Mouse (Mus musculus): ENCODE data around the gene Cdk5. TPM values are rescaled to one million over a fixed set of nuclear protein-coding genes. Genes with fewer than 3 reads are reported as not detected.
A peak's percentile ranks its signal among the peaks of the same experiment; 100 is the strongest.
"Not testable (repeated sequence)": the region's sequence is repeated elsewhere in the genome, so short reads cannot be mapped to it uniquely, and the experiment has no call there.

The Cdk5 gene
- polyA plus RNA-seq, 1 experiment from 2014 or later = 123 TPM

DNA sequence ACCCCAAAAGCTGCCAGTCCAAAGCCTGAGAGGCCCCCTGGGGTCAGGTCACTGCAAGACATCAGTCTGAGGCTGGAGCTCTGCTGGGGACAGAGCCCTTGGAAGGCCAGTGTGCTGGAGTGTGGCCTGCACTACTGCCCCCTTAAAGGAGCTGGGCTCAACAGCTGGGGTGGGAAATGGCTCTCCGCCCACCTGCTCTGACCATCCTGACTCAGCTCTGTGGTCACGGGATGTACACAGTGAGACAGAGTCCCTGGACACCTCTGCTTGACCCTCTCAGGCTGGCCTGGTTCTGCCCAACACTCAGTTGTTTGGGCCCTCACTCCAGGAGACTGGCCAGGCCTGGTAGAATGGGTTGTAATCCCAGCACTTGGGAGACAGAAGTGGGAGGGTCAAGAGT lies 13.9 kb downstream of the Cdk5 start:
- 76% methylated on average over 2 of the region's 2 CpGs for WGBS
- Histone ChIP-seq H3K36me3 (no peaks in the 10 kb centered on the region), H3K4me1 (replicated peaks) (no peaks in the 10 kb centered on the region; the same call in 1 of the 2 replicates), H3K27ac (replicated peaks) (no peak overlapping the region), H3K27me3 (no peaks in the 10 kb centered on the region), H3K4me2 (no peak overlapping the region), H3K4me3 (no peak overlapping the region), H3K9ac (no peak overlapping the region), H3K9me3 (no peaks in the 10 kb centered on the region)
- no peak for ATAC-seq (ENCODE audit: low FRiP score, low read depth)

- Histone ChIP-seq H3K9me3 (no peaks in the 10 kb centered on the region), H3K27ac (replicated peaks) (no peak overlapping the region), H3K4me3 (no peak overlapping the region), H3K36me3 (no peaks in the 10 kb centered on the region; the same call in 1 of the 2 replicates), H3K27me3 (no peaks in the 10 kb centered on the region), H3K9ac (no peak overlapping the region), H3K4me2 (no peak overlapping the region), H3K4me1 (replicated peaks) (no peaks in the 10 kb centered on the region; the same call in 1 of the 2 replicates)
- 93% methylated on average over 13 of the region's 13 CpGs for WGBS
- ATAC-seq (ENCODE audit: low FRiP score, low read depth) = no peak
These were observed 14.7 kb downstream of the Cdk5 start for GRCm38 (mm10) chr5:24408651-24409050.

DNA sequence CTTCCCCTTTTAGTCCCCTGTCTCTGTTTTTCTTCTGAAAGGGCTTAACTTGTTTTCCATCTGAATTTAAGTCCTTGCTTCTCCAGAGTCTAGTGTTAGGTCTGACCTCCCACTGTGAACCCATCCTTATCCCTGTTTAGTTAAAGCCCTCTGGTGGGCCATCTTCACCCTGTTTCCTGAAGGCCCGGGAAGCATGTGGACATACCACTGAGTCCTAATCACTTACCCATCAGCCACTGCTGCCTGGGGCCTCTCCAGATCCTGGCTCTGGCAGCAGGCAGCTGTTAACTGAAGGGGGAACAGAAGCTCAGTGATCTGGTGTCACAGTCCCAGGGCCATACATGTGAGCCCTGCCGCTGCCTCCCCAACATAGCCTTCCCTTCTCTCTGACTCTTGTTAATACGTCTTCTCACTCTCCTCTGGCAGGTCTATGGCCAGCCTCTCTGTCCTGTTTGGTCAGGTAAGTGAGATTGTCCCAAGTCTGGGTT lies 17.9 kb downstream of the Cdk5 start:
- Histone ChIP-seq H3K9me3 (no peaks in the 10 kb centered on the region), H3K36me3 (no peaks in the 10 kb centered on the region; the same call in 1 of the 2 replicates), H3K4me3 (no peak overlapping the region), H3K27me3 (no peaks in the 10 kb centered on the region), H3K4me2 (no peak overlapping the region), H3K4me1 (replicated peaks) (no peaks in the 10 kb centered on the region; the same call in 1 of the 2 replicates), H3K27ac (replicated peaks) (no peak overlapping the region), H3K9ac (no peak overlapping the region)
- 76% methylated on average over 3 of the region's 3 CpGs for WGBS
- ATAC-seq (ENCODE audit: low FRiP score, low read depth) = no peak

DNA sequence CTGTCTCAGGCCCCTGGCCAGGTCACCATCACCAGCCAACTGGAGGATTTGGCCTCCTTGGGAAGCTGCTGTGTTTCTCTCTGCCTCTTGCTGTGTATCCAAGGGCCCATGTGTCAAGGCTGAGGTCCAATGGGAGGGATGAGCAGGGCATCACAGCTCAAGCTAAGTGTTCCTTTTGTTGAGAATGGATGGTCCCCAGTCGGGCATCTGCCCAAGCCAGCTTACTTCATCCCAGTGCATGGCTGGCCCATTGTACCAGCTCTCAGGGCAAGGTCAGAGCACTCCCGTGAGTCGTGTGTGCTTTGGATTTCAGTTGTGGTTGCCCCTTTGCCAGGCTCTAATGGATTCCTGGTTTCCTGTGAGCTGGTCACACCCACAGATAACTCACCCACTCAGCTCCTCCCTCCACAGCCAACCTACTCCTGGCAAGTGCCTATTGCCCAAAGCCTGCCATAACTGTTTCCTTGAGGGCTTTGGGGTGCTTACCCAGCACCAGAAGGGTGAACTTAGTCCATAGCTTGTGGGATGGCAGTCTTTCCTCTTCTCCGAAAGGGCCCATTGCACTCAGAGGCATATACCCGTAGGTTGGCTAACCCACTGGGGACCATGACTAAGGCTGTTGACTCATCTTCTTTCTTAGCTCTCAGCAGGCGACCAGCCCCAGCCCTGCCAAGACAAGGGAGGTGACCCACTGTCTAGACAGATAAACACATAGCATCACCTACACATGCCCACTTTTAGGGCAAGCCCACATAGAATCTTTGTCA lies 18.6 kb downstream of the Cdk5 start:
- H3K27me3 ChIP-seq = no peaks in the 10 kb centered on the region
- no peaks in the 10 kb centered on the region for H3K9me3 ChIP-seq

DNA sequence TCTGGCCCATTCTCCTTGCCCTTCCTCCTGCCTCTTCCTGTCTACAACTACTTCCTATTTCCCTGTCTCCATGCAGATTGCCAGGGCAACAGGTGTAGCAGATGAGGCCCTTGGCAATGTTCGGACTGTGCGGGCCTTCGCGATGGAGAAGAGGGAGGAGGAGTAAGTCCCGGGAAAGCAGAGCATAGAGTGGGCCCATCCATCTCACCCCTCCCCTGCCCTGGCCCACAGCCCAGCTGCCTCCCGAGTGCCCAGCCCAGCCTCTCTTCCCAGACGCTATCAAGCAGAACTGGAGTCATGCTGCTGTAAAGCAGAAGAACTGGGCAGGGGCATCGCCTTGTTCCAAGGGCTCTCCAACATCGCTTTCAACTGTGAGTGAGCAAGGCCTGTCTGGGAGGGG lies 21.4 kb downstream of the Cdk5 start:
- Histone ChIP-seq H3K9me3 (no peaks in the 10 kb centered on the region), H3K27ac (replicated peaks) (no peak overlapping the region), H3K4me1 (replicated peaks) (no peaks in the 10 kb centered on the region), H3K27me3 (no peaks in the 10 kb centered on the region), H3K9ac (no peak overlapping the region), H3K36me3 (no peaks in the 10 kb centered on the region; the same call in 1 of the 2 replicates), H3K4me2 (no peak overlapping the region), H3K4me3 (no peak overlapping the region)
- 48% methylated on average over 9 of the region's 9 CpGs for WGBS
- peak; percentile 53; the same call in 1 of the 2 replicates for ATAC-seq (ENCODE audit: low FRiP score, low read depth)

More for the DNA sequence above, 18.6 kb downstream of the Cdk5 start:
- Histone ChIP-seq H3K36me3 (no peaks in the 10 kb centered on the region; the same call in 1 of the 2 replicates), H3K4me1 (replicated peaks) (no peaks in the 10 kb centered on the region; the same call in 1 of the 2 replicates), H3K4me2 (no peak overlapping the region), H3K27ac (replicated peaks) (no peak overlapping the region), H3K4me3 (no peak overlapping the region), H3K9ac (no peak overlapping the region)
- WGBS = 86% methylated on average over 6 of the region's 6 CpGs
- ATAC-seq (ENCODE audit: low FRiP score, low read depth) = no peak

DNA sequence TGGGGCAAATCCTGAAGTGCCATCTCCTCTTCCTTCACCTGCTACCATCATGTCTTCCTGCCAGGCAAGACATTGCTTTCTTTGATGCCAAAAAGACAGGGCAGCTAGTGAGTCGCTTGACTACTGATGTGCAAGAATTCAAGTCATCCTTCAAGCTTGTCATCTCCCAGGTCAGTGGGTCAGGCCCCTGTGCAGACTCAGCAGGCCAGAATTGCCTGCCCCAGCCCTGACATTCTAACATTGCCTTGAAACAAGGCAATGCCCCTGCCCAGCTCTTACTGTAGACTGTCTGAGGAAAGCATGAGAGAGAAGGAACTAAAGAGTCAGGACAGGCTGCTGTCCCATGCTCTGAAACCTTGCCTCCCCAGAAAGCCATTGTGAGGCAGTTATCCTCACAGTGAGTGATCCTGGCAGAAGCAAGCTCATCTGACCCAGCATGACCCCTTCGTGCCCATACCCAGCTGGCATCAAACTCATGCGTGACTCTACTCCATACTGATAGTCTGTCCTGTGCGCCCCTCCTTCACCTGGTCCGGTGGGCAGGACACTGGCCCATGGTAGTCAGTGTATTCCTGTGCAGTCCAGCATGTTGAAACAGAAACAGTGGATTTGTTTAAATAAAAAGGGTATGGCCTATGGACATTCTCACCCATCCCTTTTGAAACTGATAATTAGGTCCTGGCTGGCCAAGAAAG lies 22.3 kb downstream of the Cdk5 start:
- ATAC-seq (ENCODE audit: low FRiP score, low read depth) = no peak
- 90% methylated on average over 5 of the region's 5 CpGs for WGBS
- Histone ChIP-seq H3K9me3 (no peaks in the 10 kb centered on the region), H3K4me1 (replicated peaks) (no peaks in the 10 kb centered on the region), H3K4me2 (no peak overlapping the region), H3K27me3 (no peaks in the 10 kb centered on the region), H3K36me3 (no peaks in the 10 kb centered on the region; the same call in 1 of the 2 replicates), H3K27ac (replicated peaks) (no peak overlapping the region), H3K4me3 (no peak overlapping the region), H3K9ac (no peak overlapping the region)

- WGBS = 85% methylated on average over 11 of the region's 11 CpGs
- Histone ChIP-seq H3K27ac (replicated peaks) (no peak overlapping the region), H3K4me1 (replicated peaks) (peaks cover under 1% of the 10 kb centered on the region; the same call in 1 of the 2 replicates), H3K27me3 (no peaks in the 10 kb centered on the region), H3K4me3 (no peak overlapping the region), H3K4me2 (no peak overlapping the region), H3K9ac (no peak overlapping the region), H3K9me3 (no peaks in the 10 kb centered on the region), H3K36me3 (no peaks in the 10 kb centered on the region; the same call in 1 of the 2 replicates)
- ATAC-seq (ENCODE audit: low FRiP score, low read depth) = no peak
These were observed 23.0 kb downstream of the Cdk5 start for GRCm38 (mm10) chr5:24400362-24400761.

DNA sequence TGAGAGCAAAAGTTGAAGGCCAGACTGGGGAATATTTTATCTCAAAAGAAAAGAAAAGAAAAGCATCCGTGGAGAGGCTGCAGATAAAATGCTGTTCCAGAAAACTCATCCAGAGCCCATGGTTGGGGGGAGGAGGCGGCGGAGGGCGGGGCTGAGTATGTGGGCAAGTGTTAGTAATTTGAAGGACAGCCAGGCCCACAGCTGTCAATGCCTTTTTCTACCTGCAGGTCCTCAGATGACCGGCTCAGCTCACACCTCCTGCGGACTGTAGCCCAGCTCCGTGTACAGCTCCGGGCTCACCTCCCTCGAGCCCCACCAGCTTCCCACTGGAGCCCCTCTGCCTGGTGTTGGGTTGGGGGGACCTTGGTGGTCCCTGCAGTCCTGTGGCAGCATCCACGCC lies 23.6 kb downstream of the Cdk5 start:
- Histone ChIP-seq H3K9me3 (no peaks in the 10 kb centered on the region), H3K27ac (replicated peaks) (no peak overlapping the region), H3K4me2 (no peak overlapping the region), H3K4me3 (no peak overlapping the region), H3K9ac (no peak overlapping the region), H3K27me3 (no peaks in the 10 kb centered on the region), H3K36me3 (no peaks in the 10 kb centered on the region; the same call in 1 of the 2 replicates), H3K4me1 (replicated peaks) (peaks cover 7% of the 10 kb centered on the region)
- WGBS = 92% methylated on average over 10 of the region's 10 CpGs
- ATAC-seq (ENCODE audit: low FRiP score, low read depth) = no peak

GRCm38 (mm10) chr5:24396254-24396653 lies 27.1 kb downstream of the Cdk5 start:
- H3K9ac ChIP-seq; H3K36me3 ChIP-seq; ATAC-seq (ENCODE audit: low FRiP score, low read depth); H3K4me3 ChIP-seq; H3K27me3 ChIP-seq; H3K4me1 ChIP-seq (replicated peaks); H3K4me2 ChIP-seq; H3K9me3 ChIP-seq; H3K27ac ChIP-seq (replicated peaks): not testable (repeated sequence)
- 95% methylated on average over 6 of the region's 6 CpGs for WGBS

DNA sequence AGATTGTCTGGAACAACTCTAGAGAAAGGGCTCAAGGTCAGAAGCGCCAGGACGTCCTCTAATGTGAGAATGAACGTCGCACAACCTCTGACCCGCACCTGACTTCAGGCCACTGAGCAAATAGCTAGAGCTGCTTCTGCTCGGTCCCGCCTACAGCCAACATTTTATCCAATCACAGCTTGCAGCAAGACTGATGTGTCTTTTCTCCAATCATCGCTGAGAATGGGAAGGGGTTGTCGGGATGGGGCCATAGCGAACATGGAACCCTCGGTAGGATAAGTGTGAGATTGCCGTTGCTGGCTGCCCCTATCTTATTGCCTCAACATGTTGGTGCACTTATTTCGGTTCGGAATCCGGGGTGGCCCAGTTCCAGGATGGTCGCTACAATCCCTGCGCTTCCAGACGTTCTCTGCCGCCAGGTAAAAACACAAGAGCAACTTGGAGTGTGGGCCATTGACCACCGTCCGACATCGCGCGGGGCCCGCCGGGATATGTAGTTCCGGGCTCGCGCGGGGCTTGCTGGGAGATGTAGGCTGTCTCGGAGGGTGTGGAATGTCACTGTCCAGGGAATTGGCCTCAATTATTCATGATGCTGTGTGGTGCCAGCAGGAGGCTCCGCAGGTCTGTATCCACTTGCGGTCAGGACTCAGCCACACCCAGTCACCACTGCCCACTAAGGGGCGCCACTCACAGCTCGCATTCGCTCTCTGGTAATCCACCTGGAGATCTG lies 29.0 kb downstream of the Cdk5 start:
- Histone ChIP-seq H3K36me3 (no peaks in the 10 kb centered on the region), H3K4me3 (peak overlapping the region; percentile 60), H3K4me2 (peak overlapping the region; percentile 60), H3K4me1 (replicated peaks) (peaks cover 8% of the 10 kb centered on the region), H3K27ac (replicated peaks) (peak overlapping the region; percentile 92), H3K9me3 (no peaks in the 10 kb centered on the region), H3K9ac (peak overlapping the region; percentile 50), H3K27me3 (peaks cover 7% of the 10 kb centered on the region)
- peak; percentile 97 for ATAC-seq (ENCODE audit: low FRiP score, low read depth)
- 1% methylated on average over 36 of the region's 36 CpGs for WGBS

- WGBS = 22% methylated on average over 7 of the region's 7 CpGs
- peak within 1 kb of the TSS; percentile 60 for H3K4me2 ChIP-seq
- H3K27me3 ChIP-seq = peaks cover 10% of the 10 kb centered on the region
- H3K9ac ChIP-seq = peak within 1 kb of the TSS; percentile 50
- peak within 1 kb of the TSS; percentile 60 for H3K4me3 ChIP-seq
- no peaks in the 10 kb centered on the region for H3K36me3 ChIP-seq
- H3K27ac ChIP-seq (replicated peaks) = peak within 1 kb of the TSS; percentile 92
- ATAC-seq (ENCODE audit: low FRiP score, low read depth) = no peak
- no peaks in the 10 kb centered on the region for H3K9me3 ChIP-seq
- peaks cover 11% of the 10 kb centered on the region for H3K4me1 ChIP-seq (replicated peaks)
These were observed 29.8 kb downstream of the Cdk5 start, which contains the start of gene Abcb8 for GRCm38 (mm10) chr5:24393392-24393997. Abcb8 (plus strand) TSS chr5:24393663.
